10 mouse cellular contexts compared by ENCODE assay signal in genomic region chr1:153353736-153354430, GRCm38 (mm10). TPM values are rescaled to one million over a fixed set of nuclear protein-coding genes. Genes with fewer than 3 reads are reported as not detected.
DNase-seq lines count a peak whose midpoint lies in the region; ATAC-seq lines count a peak whose summit lies in the region.
"Had no signal": no experiment of that assay in that cellular context is flagged by ENCODE, and none has a peak within 500 bp of the region (broad histone marks: within the 10 kb centered on the region; RNA-seq: fewer than 3 reads in every experiment).

No protein-coding gene starts in this region.

- H3K27me3 ChIP-seq in hindbrain, embryonic 10.5 days (ENCODE audit: insufficient read depth, poor library complexity, severe bottlenecking): no peaks in the 10 kb centered on the region
- no peaks in the 10 kb centered on the region for H3K27me3 ChIP-seq in hindbrain, embryonic 14.5 days (ENCODE audit: control insufficient read depth, insufficient read depth, low read length)
- no peaks in the 10 kb centered on the region for H3K27me3 ChIP-seq in hindbrain, embryonic 11.5 days (ENCODE audit: control insufficient read depth, insufficient read depth, low read length)
- H3K27me3 ChIP-seq: embryonic facial prominence, embryonic 12.5 days had no signal

- no peak overlapping the region for H3K4me2 ChIP-seq in hindbrain, embryonic 14.5 days (replicated peaks)
- H3K4me2 ChIP-seq in hindbrain, embryonic 11.5 days (replicated peaks; ENCODE audit: low read depth, low read length): no peak overlapping the region
- H3K4me2 ChIP-seq: embryonic facial prominence, embryonic 12.5 days had no signal

- H3K4me3 ChIP-seq in hindbrain, embryonic 10.5 days: no peak overlapping the region
- no peak overlapping the region for H3K4me3 ChIP-seq in hindbrain, embryonic 14.5 days (replicated peaks; ENCODE audit: low read length)
- H3K4me3 ChIP-seq in brown adipose tissue, adult 24 weeks (ENCODE audit: insufficient read depth, low read depth, low read length): peak overlapping the region; percentile 12; the same call in 1 of the 2 replicates
- no peak overlapping the region for H3K4me3 ChIP-seq in hindbrain, embryonic 11.5 days (ENCODE audit: low read depth, low read length)
- H3K4me3 ChIP-seq: embryonic facial prominence, embryonic 12.5 days had no signal

- no peaks in the 10 kb centered on the region for H3K9me3 ChIP-seq in hindbrain, embryonic 10.5 days
- no peaks in the 10 kb centered on the region for H3K9me3 ChIP-seq in hindbrain, embryonic 14.5 days (ENCODE audit: control insufficient read depth, low read length)
- H3K9me3 ChIP-seq in hindbrain, embryonic 11.5 days (ENCODE audit: control insufficient read depth, low read length): no peaks in the 10 kb centered on the region
- H3K9me3 ChIP-seq: embryonic facial prominence, embryonic 12.5 days had no signal

- no peak for DNase-seq in hindbrain, embryonic 10.5 days (ENCODE audit: low spot score)
- DNase-seq in hindbrain, embryonic 14.5 days (ENCODE audit: low spot score): no peak
- peak; percentile 62 for DNase-seq in gastrocnemius, postnatal 14 days
- DNase-seq in heart, postnatal 36 days: peak; percentile 44 to 64
- no peak for DNase-seq in spleen, adult 18-20 months
- no peak for DNase-seq in hindbrain, embryonic 11.5 days (ENCODE audit: low spot score)
- no peak for DNase-seq in frontal cortex, postnatal 10 days (ENCODE audit: low spot score in 2 of 2)

- 0 out of 2 replicates have a peak overlapping the region, but pooled peaks have one; percentile 23 for H3K27ac ChIP-seq in hindbrain, embryonic 10.5 days
- no peak overlapping the region for H3K27ac ChIP-seq in hindbrain, embryonic 14.5 days
- peak overlapping the region; percentile 89 for H3K27ac ChIP-seq in brown adipose tissue, adult 24 weeks (replicated peaks; ENCODE audit: low read depth, low read length)
- no peak overlapping the region for H3K27ac ChIP-seq in hindbrain, embryonic 11.5 days (ENCODE audit: low read depth, low read length)
- H3K27ac ChIP-seq: embryonic facial prominence, embryonic 12.5 days; liver, embryonic 14.5 days had no signal

- no peak for ATAC-seq in hindbrain, embryonic 14.5 days (ENCODE audit: low FRiP score)
- ATAC-seq in hindbrain, embryonic 11.5 days (ENCODE audit: low FRiP score): no peak

- 68% methylated on average over 18 of the region's 18 CpGs for WGBS in hindbrain, embryonic 10.5 days
- WGBS in hindbrain, embryonic 14.5 days: 64% methylated on average over 18 of the region's 18 CpGs
- 65% methylated on average over 18 of the region's 18 CpGs for WGBS in hindbrain, embryonic 11.5 days

- H3K4me1 ChIP-seq in hindbrain, embryonic 10.5 days (replicated peaks): peaks cover 25% of the 10 kb centered on the region
- no peaks in the 10 kb centered on the region for H3K4me1 ChIP-seq in hindbrain, embryonic 14.5 days (replicated peaks; ENCODE audit: control insufficient read depth, insufficient read depth, low read length)
- H3K4me1 ChIP-seq in brown adipose tissue, adult 24 weeks (ENCODE audit: control insufficient read depth, insufficient read depth, insufficient read length, low read length): peaks cover 20% of the 10 kb centered on the region
- H3K4me1 ChIP-seq in hindbrain, embryonic 11.5 days (replicated peaks; ENCODE audit: control insufficient read depth, insufficient read depth, low read length): no peaks in the 10 kb centered on the region
- H3K4me1 ChIP-seq: embryonic facial prominence, embryonic 12.5 days had no signal

- intact Hi-C loops in gastrocnemius, postnatal 14 days (cut with DNase I; ENCODE audit: low total_unique reads): no loop called here
- intact Hi-C loops in heart, postnatal 36 days (cut with DNase I): no loop called here

- H3K9ac ChIP-seq in hindbrain, embryonic 14.5 days: no peak overlapping the region
- H3K9ac ChIP-seq in hindbrain, embryonic 11.5 days (ENCODE audit: low read depth, low read length): no peak overlapping the region
- H3K9ac ChIP-seq: embryonic facial prominence, embryonic 12.5 days; liver, embryonic 14.5 days had no signal

- no peaks in the 10 kb centered on the region for H3K36me3 ChIP-seq in hindbrain, embryonic 10.5 days
- no peaks in the 10 kb centered on the region for H3K36me3 ChIP-seq in hindbrain, embryonic 14.5 days (replicated peaks; ENCODE audit: control insufficient read depth, insufficient read depth)
- H3K36me3 ChIP-seq in hindbrain, embryonic 11.5 days (ENCODE audit: control insufficient read depth, insufficient read depth, low read length): no peaks in the 10 kb centered on the region
- H3K36me3 ChIP-seq: embryonic facial prominence, embryonic 12.5 days had no signal

RNA-seq across cellular contexts. Expression of gene Lamc1, which starts 21.3 kb away (rescaled TPM):
- polyA plus RNA-seq in hindbrain, embryonic 10.5 days (2016; fragmentation: Nextera tagmentation; extraction: Ambion mirVana): 21.3 and 26.2 TPM in 2 replicates
- polyA plus RNA-seq in hindbrain, embryonic 14.5 days (2014; fragmentation: Nextera tagmentation; extraction: Ambion mirVana): 28.1 and 29.2 TPM in 2 replicates
- polyA plus RNA-seq in brown adipose tissue, adult 24 weeks (2012; ENCODE audit: insufficient read depth, insufficient read length, missing spikeins): 47.1 and 62.0 TPM in 2 replicates
- 100 to 1,000 TPM; 217 to 268 TPM for total RNA-seq in gastrocnemius, postnatal 14 days (2021)
- 100 to 1,000 TPM; 139 to 176 TPM for total RNA-seq in heart, postnatal 36 days (2021)
- 25.3 and 28.4 TPM in 2 replicates for polyA plus RNA-seq in hindbrain, embryonic 11.5 days (2014; fragmentation: Nextera tagmentation; extraction: Ambion mirVana)

Comparison
In these comparisons a context has a peak if more than half of its experiments do, and no peak if none do; other contexts are left out.
1. H3K27ac ChIP-seq: peak in hindbrain, embryonic 10.5 days (single experiment) and brown adipose tissue, adult 24 weeks (single experiment); none in hindbrain, embryonic 14.5 days (single experiment) and hindbrain, embryonic 11.5 days (single experiment).
2. DNase-seq: peak in gastrocnemius, postnatal 14 days (single experiment) and heart, postnatal 36 days (2 of 2); none in hindbrain, embryonic 10.5 days (single experiment), hindbrain, embryonic 14.5 days (single experiment), spleen, adult 18-20 months (0 of 2), hindbrain, embryonic 11.5 days (single experiment) and frontal cortex, postnatal 10 days (0 of 2).